In genomic region chr4:86750346-86750945, GRCm38 (mm10) we compare ENCODE assay signal across 8 mouse cellular contexts. TPM values are rescaled to one million over a fixed set of nuclear protein-coding genes. Genes with fewer than 3 reads are reported as not detected.
A peak's percentile ranks its signal among the peaks of the same experiment; 100 is the strongest.
DNase-seq lines count a peak whose midpoint lies in the region; ATAC-seq lines count a peak whose summit lies in the region.

No protein-coding gene starts in this region.

- no peak for DNase-seq in neural tube, embryonic 10.5 days (ENCODE audit: extremely low spot score, low spot score)
- DNase-seq in left cerebral cortex, postnatal 25 days (ENCODE audit: low spot score in 2 of 2): peak; percentile 31 to 73
- no peak for DNase-seq in ovary, postnatal 36 days (ENCODE audit: low spot score)
- DNase-seq in gastrocnemius, adult 8-10 months (ENCODE audit: low spot score in 2 of 2): no peak

- no peak overlapping the region for H3K27ac ChIP-seq in forebrain, embryonic 13.5 days
- no peak overlapping the region for H3K27ac ChIP-seq in forebrain, embryonic 16.5 days (ENCODE audit: low read length)
- no peak overlapping the region for H3K27ac ChIP-seq in neural tube, embryonic 12.5 days
- H3K27ac ChIP-seq in stomach, embryonic 15.5 days: no peak overlapping the region

- peaks cover 19% of the 10 kb centered on the region for H3K4me1 ChIP-seq in forebrain, embryonic 13.5 days
- peaks cover 10% of the 10 kb centered on the region for H3K4me1 ChIP-seq in forebrain, embryonic 16.5 days (replicated peaks; ENCODE audit: control insufficient read depth, insufficient read depth, low read length)
- peaks cover 9% of the 10 kb centered on the region; the same call in 1 of the 2 replicates for H3K4me1 ChIP-seq in neural tube, embryonic 12.5 days
- peaks cover 5% of the 10 kb centered on the region; the same call in 1 of the 2 replicates for H3K4me1 ChIP-seq in stomach, embryonic 15.5 days

- no peaks in the 10 kb centered on the region for H3K27me3 ChIP-seq in forebrain, embryonic 13.5 days
- no peaks in the 10 kb centered on the region for H3K27me3 ChIP-seq in forebrain, embryonic 16.5 days (replicated peaks; ENCODE audit: control insufficient read depth, insufficient read depth, low read length)
- no peaks in the 10 kb centered on the region for H3K27me3 ChIP-seq in neural tube, embryonic 12.5 days (replicated peaks)
- H3K27me3 ChIP-seq in stomach, embryonic 15.5 days (replicated peaks): no peaks in the 10 kb centered on the region

- peak overlapping the region; percentile 81 for H3K4me2 ChIP-seq in forebrain, embryonic 13.5 days
- H3K4me2 ChIP-seq in forebrain, embryonic 16.5 days (ENCODE audit: low read length): no peak overlapping the region
- peak overlapping the region; percentile 89; the same call in 1 of the 2 replicates for H3K4me2 ChIP-seq in neural tube, embryonic 12.5 days (replicated peaks)
- peak overlapping the region; percentile 78 for H3K4me2 ChIP-seq in stomach, embryonic 15.5 days

- no peak overlapping the region for H3K4me3 ChIP-seq in forebrain, embryonic 13.5 days
- no peak overlapping the region for H3K4me3 ChIP-seq in forebrain, embryonic 16.5 days (replicated peaks; ENCODE audit: low read length)
- H3K4me3 ChIP-seq in neural tube, embryonic 12.5 days: no peak overlapping the region
- H3K4me3 ChIP-seq in stomach, embryonic 15.5 days (replicated peaks): no peak overlapping the region

- no peak for ATAC-seq in forebrain, embryonic 13.5 days
- no peak for ATAC-seq in forebrain, embryonic 16.5 days
- ATAC-seq in neural tube, embryonic 12.5 days (ENCODE audit: low FRiP score, low read depth): no peak
- ATAC-seq in stomach, embryonic 15.5 days (ENCODE audit: insufficient read depth, low FRiP score, low read depth): no peak

- WGBS in forebrain, embryonic 13.5 days: 81% methylated on average over 10 of the region's 10 CpGs
- WGBS in forebrain, embryonic 16.5 days: 74% methylated on average over 10 of the region's 10 CpGs
- 84% methylated on average over 10 of the region's 10 CpGs for WGBS in neural tube, embryonic 12.5 days
- WGBS in stomach, embryonic 15.5 days: 49% methylated on average over 10 of the region's 10 CpGs

- no peaks in the 10 kb centered on the region for H3K36me3 ChIP-seq in forebrain, embryonic 13.5 days (ENCODE audit: poor library complexity, severe bottlenecking)
- H3K36me3 ChIP-seq in forebrain, embryonic 16.5 days (ENCODE audit: control insufficient read depth, insufficient read depth): no peaks in the 10 kb centered on the region
- H3K36me3 ChIP-seq in neural tube, embryonic 12.5 days: no peaks in the 10 kb centered on the region
- H3K36me3 ChIP-seq in stomach, embryonic 15.5 days: 0 out of 2 replicates have a peak, but pooled peaks cover 3% of the 10 kb centered on the region

- no peaks in the 10 kb centered on the region for H3K9me3 ChIP-seq in forebrain, embryonic 13.5 days (replicated peaks)
- H3K9me3 ChIP-seq in forebrain, embryonic 16.5 days (ENCODE audit: control insufficient read depth, low read length): no peaks in the 10 kb centered on the region
- H3K9me3 ChIP-seq in neural tube, embryonic 12.5 days: no peaks in the 10 kb centered on the region
- H3K9me3 ChIP-seq in stomach, embryonic 15.5 days: no peaks in the 10 kb centered on the region

- intact Hi-C loops in left cerebral cortex, postnatal 25 days (cut with DNase I): no loop called here

- no peak overlapping the region for H3K9ac ChIP-seq in forebrain, embryonic 13.5 days
- H3K9ac ChIP-seq in forebrain, embryonic 16.5 days (replicated peaks; ENCODE audit: low read depth, low read length): no peak overlapping the region
- H3K9ac ChIP-seq in neural tube, embryonic 12.5 days: no peak overlapping the region
- no peak overlapping the region for H3K9ac ChIP-seq in stomach, embryonic 15.5 days

RNA-seq across cellular contexts. Expression of gene Dennd4c, which starts 2.1 kb away (rescaled TPM):
- 4.1 and 5.4 TPM in 2 replicates for polyA plus RNA-seq in forebrain, embryonic 13.5 days (2015; fragmentation: Nextera tagmentation; extraction: Ambion mirVana)
- polyA plus RNA-seq in forebrain, embryonic 16.5 days (2015; fragmentation: Nextera tagmentation; extraction: Ambion mirVana): 3.2 and 4.7 TPM in 2 replicates
- 4.4 and 5.0 TPM in 2 replicates for polyA plus RNA-seq in neural tube, embryonic 12.5 days (2016; fragmentation: Nextera tagmentation; extraction: Ambion mirVana)
- 10 to 100 TPM in 1 of 2 experiments, 1 to 10 TPM in 1; 8.8 to 11.3 TPM for total RNA-seq in left cerebral cortex, postnatal 25 days (2021)
- polyA plus RNA-seq in stomach, embryonic 15.5 days (2015; fragmentation: Nextera tagmentation; extraction: Ambion mirVana): 7.6 and 9.3 TPM in 2 replicates
- 10 to 100 TPM; 28.9 to 36.6 (median 34.0) TPM for total RNA-seq in gastrocnemius, adult 8-10 months (2022)

Comparison
In these comparisons a context has a peak if more than half of its experiments do, and no peak if none do; other contexts are left out.
1. DNase-seq: peak in left cerebral cortex, postnatal 25 days (2 of 2); none in neural tube, embryonic 10.5 days (single experiment), ovary, postnatal 36 days (single experiment) and gastrocnemius, adult 8-10 months (0 of 2).